Mouse (Mus musculus) lung, embryonic 14.5 days (tissue): ENCODE measurements around the gene A630001G21Rik. TPM values are rescaled to one million over a fixed set of nuclear protein-coding genes. Genes with fewer than 3 reads are reported as not detected.

Experiments
- ATAC-seq: fragments of 200-750 bp; cut with Nextera tagmentation; 2 replicates; pipeline ENCODE4 v1.8.0; 2017; ENCODE audit warnings: mild to moderate bottlenecking, moderate TSS enrichment, moderate library complexity; ENCODE audit not compliant: insufficient read depth
- DNase-seq: peaks from one replicate; pipeline ENCODE4 v3.0.0-alpha.2; 2015
- H3K27ac ChIP-seq: fragments of 300-500 bp; sonication (generic); 2 replicates; pipeline ENCODE4 v1.5.1; 2014; ENCODE audit warnings: low read depth, mild to moderate bottlenecking, moderate library complexity
- H3K27me3 ChIP-seq: fragments of 300-500 bp; sonication (generic); 2 replicates; pipeline ENCODE4 v1.6.1; 2014; ENCODE audit warnings: low read length, control low read depth; ENCODE audit not compliant: insufficient read depth
- H3K36me3 ChIP-seq: fragments of 300-500 bp; sonication (generic); 2 replicates; pipeline ENCODE4 v1.6.1; 2014; ENCODE audit warnings: control low read depth; ENCODE audit not compliant: insufficient read depth
- H3K4me1 ChIP-seq: fragments of 300-500 bp; sonication (generic); 2 replicates; pipeline ENCODE4 v1.6.1; 2014; ENCODE audit warnings: antibody characterized with exemption, control low read depth; ENCODE audit not compliant: insufficient read depth
- H3K4me2 ChIP-seq: fragments of 300-500 bp; sonication (generic); 2 replicates; pipeline ENCODE4 v1.6.1; 2014; ENCODE audit warnings: mild to moderate bottlenecking
- H3K4me3 ChIP-seq: fragments of 300-500 bp; sonication (generic); 2 replicates; pipeline ENCODE4 v1.5.1; 2014; ENCODE audit warnings: low read depth, low read length
- H3K9ac ChIP-seq: fragments of 300-500 bp; sonication (generic); 2 replicates; pipeline ENCODE4 v1.6.1; 2014
- H3K9me3 ChIP-seq: fragments of 300-500 bp; sonication (generic); 2 replicates; pipeline ENCODE4 v1.6.1; 2016; ENCODE audit warnings: low read depth, low read length, control low read depth
- CTCF ChIP-seq: IDR thresholded peaks from 2 replicates; pipeline ENCODE4 v1.5.1; 2016; ENCODE audit warnings: antibody characterized with exemption, low read depth
- WGBS: fragments of 180-500 bp; shearing (Covaris S2); extraction: QIAGEN DNeasy Blood & Tissue Kit; methylation state at CpG from one replicate; pipeline ENCODE4 v1.1.7; 2014; 5-methylcytosine and 5-hydroxymethylcytosine counted together
- polyA plus RNA-seq: library from polyadenylated mRNA; unstranded; fragments of >200 nt; fragmentation: Nextera tagmentation; extraction: Ambion mirVana; gene quantifications from 2 replicates; pipeline ENCODE4 v1.2.1, GENCODE M21; 2014

The A630001G21Rik gene
- polyA plus RNA-seq, 1 experiment from 2014 or later: 1.4 TPM

DNA sequence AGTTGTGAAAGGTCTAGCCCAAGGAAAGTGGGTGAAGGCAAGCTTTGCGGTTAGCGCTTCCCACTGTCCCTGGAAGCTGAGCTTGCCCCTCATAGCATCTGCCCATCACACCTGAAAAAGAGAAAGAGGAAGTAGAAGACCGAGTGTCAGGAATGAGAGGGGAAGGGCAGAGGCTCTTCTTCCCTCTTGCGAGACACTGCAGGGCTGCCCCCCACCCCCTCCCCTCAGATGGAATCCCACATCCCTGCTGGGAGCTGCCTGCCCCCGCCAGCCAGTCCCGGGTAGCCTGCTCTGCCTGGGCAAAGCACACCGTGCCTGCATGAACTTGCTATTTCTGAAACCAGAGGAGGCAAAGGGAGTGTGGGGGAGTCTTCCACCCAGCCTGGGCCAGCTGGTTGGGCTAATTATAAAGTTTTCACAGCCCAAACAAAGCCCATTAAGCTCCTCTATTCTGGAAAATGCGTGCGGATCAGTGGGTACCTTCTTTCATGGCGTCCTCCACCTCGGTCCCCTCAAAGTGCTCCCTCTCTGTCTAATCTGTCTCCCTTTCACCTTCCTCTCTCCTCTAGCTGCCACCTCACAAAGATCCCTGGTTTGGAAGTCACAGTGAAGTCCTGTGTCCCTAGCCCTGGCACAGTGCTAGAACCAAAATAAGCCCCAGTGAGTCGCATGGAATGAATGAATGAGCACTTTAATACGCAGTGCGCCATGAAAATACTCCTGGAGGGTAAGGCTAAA lies 20.0 kb downstream of the A630001G21Rik start:
- WGBS: 31% methylated on average over 14 of the region's 14 CpGs
- H3K4me3 ChIP-seq: no peak overlapping the region

DNA sequence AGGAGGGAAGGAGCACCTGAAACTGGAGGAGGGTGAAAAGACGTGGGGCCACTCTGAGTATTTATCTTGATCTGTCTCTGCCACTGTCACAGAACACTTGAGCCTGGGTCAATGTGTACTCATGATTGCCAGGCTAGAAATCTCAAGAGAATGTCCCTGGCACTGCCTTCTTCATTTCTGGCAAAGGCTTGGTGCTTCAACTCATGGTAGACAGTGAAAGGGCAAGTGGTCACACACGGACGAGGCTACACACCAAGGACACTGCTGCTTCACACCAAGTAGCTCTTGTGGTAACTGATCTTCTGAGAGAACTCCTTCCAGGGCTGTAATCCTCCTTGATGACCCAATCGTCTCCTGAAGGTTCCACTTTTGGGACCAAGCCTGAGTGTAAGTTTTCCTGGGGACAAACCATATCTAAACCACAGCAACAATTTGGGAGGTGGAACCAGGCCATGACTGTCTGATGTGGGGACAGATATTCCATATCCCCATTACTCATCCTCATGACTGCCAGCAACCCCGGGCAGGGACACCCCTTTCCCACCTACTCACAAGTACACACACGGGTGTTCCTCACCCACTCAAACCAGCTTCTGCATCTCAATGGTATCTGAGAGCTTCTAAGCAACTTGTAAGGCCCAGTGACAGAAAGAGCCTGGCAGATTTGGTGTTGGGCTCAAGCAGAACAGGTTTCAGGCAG lies 20.8 kb downstream of the A630001G21Rik start:
- no peak overlapping the region for H3K4me2 ChIP-seq
- no peaks in the 10 kb centered on the region for H3K4me1 ChIP-seq
- ATAC-seq (no peak), DNase-seq (no peak)
- no peak overlapping the region for H3K4me3 ChIP-seq
- no peaks in the 10 kb centered on the region for H3K27me3 ChIP-seq
- no peaks in the 10 kb centered on the region for H3K36me3 ChIP-seq
- no peak overlapping the region for H3K9ac ChIP-seq
- no peaks in the 10 kb centered on the region for H3K9me3 ChIP-seq
- WGBS: 66% methylated on average over 6 of the region's 6 CpGs
- no peak for TF ChIP-seq CTCF
- H3K27ac ChIP-seq: no peak overlapping the region

More for the DNA sequence above, 20.0 kb downstream of the A630001G21Rik start:
- H3K36me3 ChIP-seq: no peaks in the 10 kb centered on the region
- H3K4me1 ChIP-seq: no peaks in the 10 kb centered on the region
- H3K9me3 ChIP-seq: no peaks in the 10 kb centered on the region
- H3K27ac ChIP-seq: no peak overlapping the region
- DNase-seq (no peak), ATAC-seq (no peak)
- no peak overlapping the region for H3K4me2 ChIP-seq
- no peak for TF ChIP-seq CTCF
- H3K27me3 ChIP-seq: no peaks in the 10 kb centered on the region
- H3K9ac ChIP-seq: no peak overlapping the region

DNA sequence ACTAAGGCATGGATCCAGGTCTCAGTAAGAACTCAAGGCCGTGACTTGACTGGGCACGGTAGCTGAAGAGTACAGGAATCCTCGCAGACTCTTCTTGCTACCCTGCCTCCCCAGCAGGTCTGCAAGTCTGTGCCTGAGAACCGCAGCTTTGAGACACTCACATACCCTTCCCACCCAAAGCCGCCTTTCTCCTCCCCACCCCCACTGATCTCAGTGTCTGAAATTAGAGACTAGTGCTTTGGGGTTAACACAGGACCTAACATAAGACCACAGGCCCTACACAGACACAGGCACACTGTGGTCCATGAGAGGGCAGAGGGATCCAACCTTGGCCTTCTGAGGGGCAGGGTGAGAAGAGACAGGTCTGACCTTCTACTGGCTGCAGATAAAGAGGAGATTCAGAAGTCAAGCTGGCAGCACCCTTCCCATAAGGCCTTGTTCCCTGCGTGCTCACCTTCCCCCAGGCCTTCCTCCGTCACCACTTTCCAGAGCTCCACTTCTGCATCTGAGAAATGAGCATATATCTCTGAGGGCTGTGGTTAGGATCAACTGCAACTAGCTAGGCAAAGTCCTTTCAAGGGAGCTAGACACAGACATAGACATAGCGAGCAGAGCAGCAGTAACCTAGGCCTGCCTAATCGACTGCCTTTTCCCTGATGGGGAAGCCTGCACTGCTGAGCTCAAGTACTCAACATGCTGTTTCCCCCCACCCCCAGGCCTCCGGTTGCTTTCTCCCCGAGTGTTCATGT lies 26.3 kb downstream of the A630001G21Rik start:
- H3K36me3 ChIP-seq: no peaks in the 10 kb centered on the region
- no peak overlapping the region for H3K4me2 ChIP-seq
- H3K9me3 ChIP-seq: no peaks in the 10 kb centered on the region
- H3K4me3 ChIP-seq: no peak overlapping the region
- ATAC-seq (0 out of 2 replicates have a peak, but pooled peaks have one; percentile 17), DNase-seq (no peak)
- no peak overlapping the region for H3K9ac ChIP-seq
- H3K4me1 ChIP-seq: no peaks in the 10 kb centered on the region
- no peak for TF ChIP-seq CTCF
- 78% methylated on average over 11 of the region's 11 CpGs for WGBS
- no peaks in the 10 kb centered on the region for H3K27me3 ChIP-seq
- H3K27ac ChIP-seq: no peak overlapping the region

DNA sequence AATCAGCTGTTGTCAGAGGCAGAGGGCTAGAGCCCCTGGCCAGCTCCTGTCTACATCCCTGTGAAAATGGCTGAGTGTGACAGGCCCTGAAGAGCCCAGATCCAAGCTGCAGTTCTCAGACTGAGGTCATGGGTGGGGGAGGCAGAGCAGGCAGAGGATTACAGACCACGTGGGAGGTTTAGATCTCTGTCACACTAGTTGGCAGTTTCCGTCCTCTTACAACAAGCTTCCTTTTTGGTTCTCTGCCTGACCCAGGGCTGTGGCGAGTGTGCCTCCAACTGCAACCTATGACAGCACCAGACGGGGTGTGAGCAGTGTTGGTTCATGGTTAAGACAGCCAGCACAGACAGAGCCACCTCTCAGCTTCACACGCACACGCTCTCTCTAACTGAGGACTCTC lies 26.9 kb downstream of the A630001G21Rik start:
- peak; percentile 82 for ATAC-seq
- Histone ChIP-seq H3K27ac (no peak overlapping the region), H3K4me3 (no peak overlapping the region), H3K36me3 (no peaks in the 10 kb centered on the region), H3K4me2 (no peak overlapping the region), H3K9ac (no peak overlapping the region), H3K27me3 (no peaks in the 10 kb centered on the region), H3K4me1 (no peaks in the 10 kb centered on the region), H3K9me3 (no peaks in the 10 kb centered on the region)
- 31% methylated on average over 6 of the region's 6 CpGs for WGBS
- peak; percentile 38 for DNase-seq
- no peak for TF ChIP-seq CTCF

DNA sequence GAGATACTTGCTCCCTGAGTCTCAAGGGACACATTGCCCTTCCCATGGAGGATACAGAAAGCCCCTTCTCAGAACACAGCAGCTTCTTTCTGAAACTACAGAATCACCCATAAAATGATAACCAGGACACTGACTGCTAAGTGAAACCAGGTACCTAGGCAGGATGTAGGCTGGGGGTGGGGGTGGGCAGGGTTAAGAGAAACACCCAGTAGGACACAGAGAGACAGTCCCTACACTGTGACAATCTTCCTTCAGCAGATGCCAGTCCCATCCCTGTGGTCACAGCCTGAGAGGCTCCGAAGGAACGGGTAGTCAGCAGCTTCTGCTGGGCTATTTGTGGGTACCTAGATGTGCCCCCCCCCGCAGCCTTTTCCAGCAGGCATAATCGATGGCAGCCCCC lies 27.8 kb downstream of the A630001G21Rik start:
- ATAC-seq (no peak), DNase-seq (no peak)
- Histone ChIP-seq H3K4me2 (no peak overlapping the region), H3K4me1 (no peaks in the 10 kb centered on the region), H3K36me3 (no peaks in the 10 kb centered on the region), H3K9ac (no peak overlapping the region), H3K27ac (no peak overlapping the region), H3K27me3 (no peaks in the 10 kb centered on the region), H3K9me3 (no peaks in the 10 kb centered on the region), H3K4me3 (no peak overlapping the region)
- TF ChIP-seq CTCF: no peak
- 80% methylated on average over 4 of the region's 4 CpGs for WGBS

DNA sequence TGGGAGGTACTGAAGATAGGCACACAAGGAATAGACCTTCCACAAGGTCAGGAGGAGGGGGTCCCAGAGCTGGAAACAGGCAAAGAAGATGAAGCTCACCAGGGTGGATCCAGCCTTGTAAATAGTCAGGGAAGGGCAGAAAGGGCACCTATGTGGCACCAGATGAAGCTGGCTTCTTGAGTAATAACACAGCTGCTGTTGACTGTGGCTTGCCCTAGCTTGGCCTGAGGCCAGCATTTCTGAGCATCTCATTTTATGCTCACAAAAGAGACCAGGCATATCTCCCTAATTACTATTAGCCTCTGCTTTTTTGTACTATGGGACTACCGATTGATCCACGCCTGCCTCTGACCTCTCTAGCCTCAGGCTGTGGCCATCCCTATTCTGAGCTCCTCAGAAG lies 28.6 kb downstream of the A630001G21Rik start:
- no peak overlapping the region for H3K9ac ChIP-seq
- no peak overlapping the region for H3K4me2 ChIP-seq
- TF ChIP-seq CTCF: no peak
- no peak overlapping the region for H3K27ac ChIP-seq
- no peak overlapping the region for H3K4me3 ChIP-seq
- 79% methylated on average over 2 of the region's 2 CpGs for WGBS
- ATAC-seq: no peak
- H3K4me1 ChIP-seq: no peaks in the 10 kb centered on the region
- H3K27me3 ChIP-seq: no peaks in the 10 kb centered on the region
- DNase-seq: no peak
- H3K36me3 ChIP-seq: no peaks in the 10 kb centered on the region
- no peaks in the 10 kb centered on the region for H3K9me3 ChIP-seq

DNA sequence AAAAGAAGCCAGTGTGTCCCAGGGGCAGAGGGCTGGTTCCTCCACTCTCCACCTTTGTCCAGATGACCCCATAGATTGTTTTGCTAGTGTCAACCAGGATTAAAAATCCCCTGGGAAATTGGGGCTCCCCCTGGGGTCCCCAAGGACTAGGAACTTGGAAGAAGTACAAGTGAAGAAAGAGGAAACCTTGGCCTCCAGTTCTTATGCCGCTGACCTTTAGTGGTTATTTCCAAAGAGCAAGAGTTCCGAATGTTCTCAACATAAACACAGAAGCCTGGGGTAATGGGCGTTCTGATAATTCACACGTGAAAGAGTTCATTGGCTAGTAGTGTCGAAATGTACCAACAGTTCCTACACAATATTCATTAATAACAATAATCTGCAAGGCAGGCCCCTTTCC lies 31.9 kb downstream of the A630001G21Rik start:
- DNase-seq: no peak

More for the DNA sequence above, 31.9 kb downstream of the A630001G21Rik start:
- ATAC-seq: no peak
- 73% methylated on average over 5 of the region's 5 CpGs for WGBS
- no peak overlapping the region for H3K9ac ChIP-seq
- no peak for TF ChIP-seq CTCF
- H3K36me3 ChIP-seq: no peaks in the 10 kb centered on the region
- H3K27me3 ChIP-seq: no peaks in the 10 kb centered on the region
- no peak overlapping the region for H3K4me3 ChIP-seq
- no peak overlapping the region for H3K27ac ChIP-seq
- no peaks in the 10 kb centered on the region for H3K9me3 ChIP-seq
- H3K4me2 ChIP-seq: no peak overlapping the region
- no peaks in the 10 kb centered on the region for H3K4me1 ChIP-seq
